Comparison of ENCODE assay signal across 12 mouse cellular contexts in the genomic region with DNA sequence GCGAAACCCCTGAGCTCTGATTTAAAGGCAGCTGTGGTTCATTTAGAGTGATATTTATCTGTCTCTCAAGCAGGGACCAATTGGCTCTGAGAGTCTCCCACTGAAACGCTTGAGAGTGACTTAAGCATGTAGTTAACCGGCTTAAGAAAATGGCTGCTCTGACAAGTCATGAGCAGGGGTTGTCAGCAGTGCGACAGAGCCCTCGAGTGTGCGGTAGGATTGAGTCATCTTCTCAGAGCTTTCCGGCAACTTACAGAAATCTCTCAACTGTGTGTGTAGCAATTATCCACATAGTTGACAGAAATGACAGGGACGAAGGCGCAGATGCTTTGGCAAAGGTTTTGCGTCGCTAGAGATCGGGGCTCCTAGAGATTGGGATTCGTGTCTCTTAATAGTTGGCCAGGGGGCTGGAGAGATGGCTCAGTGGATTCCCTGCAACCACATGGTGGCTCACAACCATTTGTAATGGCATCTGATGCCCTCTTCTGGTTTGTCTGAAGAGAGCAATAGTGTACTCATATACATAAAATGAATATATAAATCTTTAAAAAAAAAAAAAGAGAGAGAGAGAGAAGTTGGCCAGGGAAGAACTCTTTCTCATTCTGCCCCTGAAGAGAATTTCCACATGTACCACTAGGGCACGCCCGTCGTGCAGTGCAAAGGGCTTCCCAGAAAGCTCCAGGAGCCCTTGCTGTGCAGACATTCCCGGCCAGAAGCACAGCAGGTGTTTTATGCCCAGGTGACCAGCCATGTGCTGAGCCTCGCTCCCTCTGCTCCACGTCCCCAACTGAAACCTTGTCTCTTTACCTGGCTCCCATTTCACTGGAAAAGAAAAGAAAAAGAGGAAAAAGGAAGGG. TPM values are rescaled to one million over a fixed set of nuclear protein-coding genes. Genes with fewer than 3 reads are reported as not detected.
DNase-seq lines count a peak whose midpoint lies in the region; ATAC-seq and TF ChIP-seq lines count a peak whose summit lies in the region.
"Had no signal": no experiment of that assay in that cellular context is flagged by ENCODE, and none has a peak within 500 bp of the region (broad histone marks: within the 10 kb centered on the region; RNA-seq: fewer than 3 reads in every experiment).

No protein-coding gene starts in this region.

- TF ChIP-seq CTCF in heart, postnatal 0 days (IDR thresholded peaks at IDR 0.05; ENCODE audit: low read depth) = peak; percentile 34
- peak in 2 of 3 experiments; percentile 6 to 52; a peak in 2 of 6 replicates for TF ChIP-seq CTCF in MEL (IDR thresholded peaks at IDR 0.05 in 2 of 3, conservative IDR thresholded peaks at IDR 0.05 in 1 of 3; ENCODE audit: control insufficient read depth in 1 of 3, insufficient read depth in 1 of 3, low read depth in 2 of 3, low read length in 3 of 3, poor library complexity in 1 of 3, severe bottlenecking in 1 of 3)
- TF ChIP-seq CTCF in hindbrain, postnatal 0 days (IDR thresholded peaks at IDR 0.05; ENCODE audit: low read depth) = peak; percentile 56

- 45% methylated on average over 19 of the region's 19 CpGs for WGBS in heart, postnatal 0 days
- WGBS in hindbrain, postnatal 0 days = 41% methylated on average over 19 of the region's 19 CpGs

- no peaks in the 10 kb centered on the region; the same call in 1 of the 2 replicates for H3K79me2 ChIP-seq in MEL (ENCODE audit: control insufficient read depth, insufficient read depth, low read length, poor library complexity)

- ATAC-seq in heart, postnatal 0 days (ENCODE audit: insufficient read depth, low read depth) = no peak
- ATAC-seq in hindbrain, postnatal 0 days = no peak

- H3K9ac ChIP-seq in heart, postnatal 0 days (replicated peaks; ENCODE audit: low read depth, low read length) = no peak overlapping the region
- no peak overlapping the region for H3K9ac ChIP-seq in MEL (ENCODE audit: control insufficient read depth, low read depth, low read length, poor library complexity, severe bottlenecking)
- H3K9ac ChIP-seq in hindbrain, postnatal 0 days (replicated peaks; ENCODE audit: low read length) = no peak overlapping the region

- no peaks in the 10 kb centered on the region for H3K27me3 ChIP-seq in heart, postnatal 0 days (ENCODE audit: control insufficient read depth, insufficient read depth, low read length)
- no peaks in the 10 kb centered on the region; a peak in 1 of 4 replicates for H3K27me3 ChIP-seq in MEL (ENCODE audit: control insufficient read depth in 1 of 2, insufficient read depth in 2 of 2, low read length in 2 of 2)
- H3K27me3 ChIP-seq in hindbrain, postnatal 0 days (ENCODE audit: insufficient read depth, low read length) = no peaks in the 10 kb centered on the region

- no peak for DNase-seq in heart, postnatal 0 days (ENCODE audit: low spot score)
- DNase-seq in heart, postnatal 14 days = no peak
- DNase-seq in 416B (ENCODE audit: low read depth) (peak; percentile 61), MEL (ENCODE audit: low read depth, low spot score) (no peak)
- DNase-seq in hindbrain, postnatal 0 days (ENCODE audit: low spot score) = peak; percentile 30
- no peak for DNase-seq in adrenal gland, adult 18-20 months (ENCODE audit: low spot score in 2 of 2)
- no peak for DNase-seq in kidney, adult 11 months
- no peak for DNase-seq in urinary bladder, adult 18-20 months (ENCODE audit: low spot score in 2 of 2)
- DNase-seq: adrenal gland, postnatal 10 days; heart, adult 18-20 months had no signal

- no peaks in the 10 kb centered on the region for H3K4me1 ChIP-seq in heart, postnatal 0 days (ENCODE audit: control insufficient read depth, insufficient read depth)
- peaks cover 0 to 9% of the 10 kb centered on the region in 2 experiments; a peak in 1 of 4 replicates for H3K4me1 ChIP-seq in MEL (ENCODE audit: control insufficient read depth in 1 of 2, insufficient read depth in 2 of 2, low read length in 2 of 2)
- 0 out of 2 replicates have a peak, but pooled peaks cover 4% of the 10 kb centered on the region for H3K4me1 ChIP-seq in hindbrain, postnatal 0 days (ENCODE audit: insufficient read depth, low read length)

- intact Hi-C loops in heart, postnatal 14 days (cut with DNase I) = loop anchor here (2.0 kb wide), 2 partner anchors 15 to 49 kb away; no protein-coding TSS in a partner anchor

- no peak overlapping the region for H3K27ac ChIP-seq in heart, postnatal 0 days (ENCODE audit: low read depth)
- H3K27ac ChIP-seq in MEL (ENCODE audit: control insufficient read depth, low read depth, low read length) = no peak overlapping the region
- H3K27ac ChIP-seq in hindbrain, postnatal 0 days = no peak overlapping the region

- H3K4me2 ChIP-seq in heart, postnatal 0 days (ENCODE audit: low read depth, low read length) = no peak overlapping the region
- peak overlapping the region; percentile 10; the same call in 1 of the 2 replicates for H3K4me2 ChIP-seq in hindbrain, postnatal 0 days (ENCODE audit: low read depth, low read length)
- H3K4me2 ChIP-seq: liver, embryonic 11.5 days had no signal

- no peak for TF ChIP-seq EP300 in heart, postnatal 0 days (IDR thresholded peaks at IDR 0.05; ENCODE audit: low read depth)
- TF ChIP-seq EP300 in MEL (IDR thresholded peaks at IDR 0.05; ENCODE audit: low read depth in 1 of 2, low read length in 2 of 2) = no peak

- H3K36me3 ChIP-seq in heart, postnatal 0 days (replicated peaks; ENCODE audit: control insufficient read depth, insufficient read depth, low read length) = no peaks in the 10 kb centered on the region
- H3K36me3 ChIP-seq in MEL (ENCODE audit: control insufficient read depth in 1 of 2, insufficient read depth in 2 of 2, low read length in 2 of 2) = peaks cover 0 to 10% of the 10 kb centered on the region in 2 experiments; a peak in 2 of 4 replicates
- no peaks in the 10 kb centered on the region for H3K36me3 ChIP-seq in hindbrain, postnatal 0 days (ENCODE audit: insufficient read depth, low read length)
- H3K36me3 ChIP-seq: G1E had no signal

- no peak for TF ChIP-seq POLR2A in MEL (IDR thresholded peaks at IDR 0.05; ENCODE audit: control insufficient read depth in 1 of 2, insufficient read depth in 1 of 2, low read depth in 1 of 2, low read length in 2 of 2, poor library complexity in 1 of 2)

- TF ChIP-seq RAD21 in MEL (IDR thresholded peaks at IDR 0.05; ENCODE audit: low read depth, low read length) = peak; percentile 30

- H3K9me3 ChIP-seq in heart, postnatal 0 days (replicated peaks; ENCODE audit: control insufficient read depth, low read length) = no peaks in the 10 kb centered on the region
- no peaks in the 10 kb centered on the region for H3K9me3 ChIP-seq in MEL (replicated peaks; ENCODE audit: insufficient read depth, low read length)
- no peaks in the 10 kb centered on the region for H3K9me3 ChIP-seq in hindbrain, postnatal 0 days (ENCODE audit: low read length)

- H3K4me3 ChIP-seq in heart, postnatal 0 days (ENCODE audit: low read depth, low read length) = no peak overlapping the region
- H3K4me3 ChIP-seq in MEL (ENCODE audit: control insufficient read depth in 1 of 2, insufficient read depth in 1 of 2, low read depth in 2 of 2, low read length in 2 of 2) = no peak overlapping the region
- no peak overlapping the region for H3K4me3 ChIP-seq in hindbrain, postnatal 0 days (ENCODE audit: low read length)

TF ChIP-seq in MEL, 35 proteins besides CTCF, POLR2A, EP300 and RAD21:
- TF ChIP-seq ZC3H11A (IDR thresholded peaks at IDR 0.05; ENCODE audit: low read depth, low read length) (0 out of 2 replicates have a peak, but pooled peaks have one; percentile 23), ZNF384 (IDR thresholded peaks at IDR 0.05; ENCODE audit: low read depth, low read length) (peak; percentile 79), MAX (IDR thresholded peaks at IDR 0.05; ENCODE audit: low read length) (no peak), SIN3A (IDR thresholded peaks at IDR 0.05; ENCODE audit: low read length) (no peak), SMC3 (IDR thresholded peaks at IDR 0.05; ENCODE audit: low read depth, low read length) (peak; percentile 46), MYC (IDR thresholded peaks at IDR 0.05; ENCODE audit: low read depth, low read length) (peak; percentile 54; the same call in 1 of the 2 replicates)

RNA-seq across cellular contexts. Expression of a gene that starts 4.5 kb away (rescaled TPM):
- 16.8 and 37.9 TPM in 2 replicates for total RNA-seq in heart, postnatal 0 days (2014; rRNA removed; ENCODE audit: low replicate concordance)
- polyA plus RNA-seq in heart, postnatal 0 days (2015; fragmentation: Nextera tagmentation; extraction: Ambion mirVana) = 9.7 and 13.5 TPM in 2 replicates
- total RNA-seq in heart, postnatal 14 days (2021) = 10 to 100 TPM; 11.7 to 12.3 TPM
- 10.3 and 15.0 TPM in 2 replicates for total RNA-seq in MEL (2012; rRNA removed)
- 10 to 100 TPM in 1 of 2 experiments, not detected in 1; 14.2 TPM for polyA plus RNA-seq in MEL (2012; ENCODE audit: insufficient read depth in 1 of 2, insufficient read length in 2 of 2, low read depth in 1 of 2, low replicate concordance in 2 of 2, missing spikeins in 1 of 2)
- 8.8 and 10.7 TPM in 2 replicates for total RNA-seq in hindbrain, postnatal 0 days (2014; rRNA removed)
- polyA plus RNA-seq in hindbrain, postnatal 0 days (2015; fragmentation: Nextera tagmentation; extraction: Ambion mirVana) = 5.7 and 6.8 TPM in 2 replicates
- 10 to 100 TPM in 1 of 2 experiments, 1 to 10 TPM in 1; 8.9 to 10.4 TPM for total RNA-seq in adrenal gland, adult 18-20 months (2021)
- polyA plus RNA-seq: G1E had no signal

RNA-seq across cellular contexts. Expression of a gene that starts 4.9 kb away (rescaled TPM):
- 0.27 TPM in 1 of 2 replicates, not detected in the other for total RNA-seq in heart, postnatal 0 days (2014; rRNA removed; ENCODE audit: low replicate concordance)
- polyA plus RNA-seq in heart, postnatal 0 days (2015; fragmentation: Nextera tagmentation; extraction: Ambion mirVana) = 1.6 and 2.3 TPM in 2 replicates
- total RNA-seq in heart, postnatal 14 days (2021) = 1 to 10 TPM; 1.5 to 1.6 TPM
- total RNA-seq in MEL (2012; rRNA removed) = 1.3 and 2.0 TPM in 2 replicates
- 1 to 10 TPM in 1 of 2 experiments, not detected in 1; 3.6 TPM for polyA plus RNA-seq in MEL (2012; ENCODE audit: insufficient read depth in 1 of 2, insufficient read length in 2 of 2, low read depth in 1 of 2, low replicate concordance in 2 of 2, missing spikeins in 1 of 2)
- 0.50 and 1.3 TPM in 2 replicates for total RNA-seq in hindbrain, postnatal 0 days (2014; rRNA removed)
- 8.9 TPM in 2 replicates for polyA plus RNA-seq in hindbrain, postnatal 0 days (2015; fragmentation: Nextera tagmentation; extraction: Ambion mirVana)
- 1 to 10 TPM; 5.7 to 7.2 TPM for total RNA-seq in adrenal gland, adult 18-20 months (2021)
- total RNA-seq: G1E had no signal
- polyA plus RNA-seq: G1E had no signal

Comparison
In these comparisons a context has a peak if more than half of its experiments do, and no peak if none do; other contexts are left out.
1. DNase-seq: peak in 416B (single experiment) and hindbrain, postnatal 0 days (single experiment); none in heart, postnatal 0 days (single experiment), heart, postnatal 14 days (0 of 2), MEL (single experiment), adrenal gland, adult 18-20 months (0 of 2), kidney, adult 11 months (single experiment) and urinary bladder, adult 18-20 months (0 of 2).
2. Peak in every context shown above with its lines, with median percentiles within 50 percentile points of each other: CTCF ChIP-seq.